Mouse (Mus musculus): ENCODE measurements at regions not wholly inside any gene's neighbourhood (a gene's known extent, or its start where the extent isn't known, plus 50 kb on each side); places are given as distances from the start of the nearest gene placed in this dataset.

- TF ChIP-seq POLR2A (IDR thresholded peaks at IDR 0.05; ENCODE audit: insufficient read depth, low read depth, low read length) (no peak), CTCF (IDR thresholded peaks at IDR 0.05; ENCODE audit: insufficient read depth, low read depth, low read length) (no peak)
These were observed 136.6 kb upstream of the Gm5148 start for GRCm38 (mm10) chr3:37860715-37861461.
